Mouse (Mus musculus) Patski (cell line): Measurements from ENCODE around the gene Zfp148. TPM values are rescaled to one million over a fixed set of nuclear protein-coding genes. Genes with fewer than 3 reads are reported as not detected.
"Not testable (repeated sequence)": the region's sequence is repeated elsewhere in the genome, so short reads cannot be mapped to it uniquely, and the experiment has no call there.

Experiments
- ATAC-seq: fragments of 100-300 bp; one replicate; pipeline ENCODE4 v1.8.0; 2021
- CTCF ChIA-PET: fragments of 350-600 bp; sonication (Branson Sonifier 250); formaldehyde crosslinking; loops from one replicate; lab custom pipeline; 2022; ENCODE audit warnings: inconsistent platforms; lab: Charles Lee
- POLR2A ChIA-PET: fragments of 350-600 bp; sonication (Branson Sonifier 250); formaldehyde crosslinking; loops from one replicate; lab custom pipeline; 2022; ENCODE audit warnings: antibody characterized with exemption, inconsistent platforms; lab: Charles Lee
- DNase-seq: peaks from one replicate; pipeline ENCODE4 v3.0.0-alpha.2; 2011; ENCODE audit warnings: low read depth, low spot score
- H3K27me3 ChIP-seq: fragments of 371-371 bp; one replicate; pipeline ENCODE4 v1.5.1; 2021
- CTCF ChIP-seq: fragments of 100-300 bp; IDR thresholded peaks from one replicate; pipeline ENCODE4 v1.5.1; 2021
- in situ Hi-C: fragments of 300-500 bp; cut with MboI; formaldehyde crosslinking; loops from 3 replicates; pipeline ENCODE4 v1.11.1; 2018; ENCODE audit warnings: low pct_unique_long_range_greater_than_20kb, mixed read lengths
- polyA plus RNA-seq: library from polyadenylated mRNA; unstranded; gene quantifications from one replicate; pipeline ENCODE4 v1.2.3, GENCODE M21; 2021

Gene Zfp148
- polyA plus RNA-seq, 1 experiment from 2014 or later: 46.3 TPM

GRCm38 (mm10) chr16:33381614-33382245, 1.1 kb downstream of the Zfp148 start:
- DNase-seq (no peak), ATAC-seq (no peak)
- H3K27me3 ChIP-seq: no peaks in the 10 kb centered on the region
- ChIA-PET POLR2A (no interaction called here), CTCF (no interaction called here)
- in situ Hi-C loops: no loop called here
- TF ChIP-seq CTCF: no peak

- no peaks in the 10 kb centered on the region for H3K27me3 ChIP-seq
- ATAC-seq (no peak), DNase-seq (no peak)
- TF ChIP-seq CTCF: no peak
- in situ Hi-C loops: no loop called here
- ChIA-PET POLR2A (no interaction called here), CTCF (no interaction called here)
Measured at GRCm38 (mm10) chr16:33382341-33382740, 1.7 kb downstream of the Zfp148 start.

- TF ChIP-seq CTCF: no peak
- ChIA-PET POLR2A (interaction anchor here (0.6 kb wide), 1 partner anchor 19 kb away, joined by 3 read pairs; no protein-coding TSS in a partner anchor), CTCF (no interaction called here)
- ATAC-seq (no peak), DNase-seq (no peak)
- in situ Hi-C loops: no loop called here
- no peaks in the 10 kb centered on the region for H3K27me3 ChIP-seq
Measured at GRCm38 (mm10) chr16:33383584-33383983, 2.9 kb downstream of the Zfp148 start.

GRCm38 (mm10) chr16:33384057-33384456, 3.4 kb downstream of the Zfp148 start:
- POLR2A ChIA-PET: interaction anchor here (0.6 kb wide), 1 partner anchor 19 kb away, joined by 3 read pairs; no protein-coding TSS in a partner anchor
- not testable (repeated sequence) for ATAC-seq

GRCm38 (mm10) chr16:33387013-33387412, 6.4 kb downstream of the Zfp148 start:
- DNase-seq: no peak
- CTCF ChIA-PET: no interaction called here
- POLR2A ChIA-PET: no interaction called here

More at GRCm38 (mm10) chr16:33384057-33384456, 3.4 kb downstream of the Zfp148 start:
- DNase-seq, H3K27me3 ChIP-seq, CTCF ChIA-PET, in situ Hi-C loops: not testable (repeated sequence)

GRCm38 (mm10) chr16:33387420-33387819, 6.8 kb downstream of the Zfp148 start:
- TF ChIP-seq CTCF: no peak
- POLR2A ChIA-PET: no interaction called here
- no peak for DNase-seq
- no peaks in the 10 kb centered on the region for H3K27me3 ChIP-seq
- ATAC-seq: no peak
- in situ Hi-C loops: no loop called here
- CTCF ChIA-PET: no interaction called here

More at GRCm38 (mm10) chr16:33387013-33387412, 6.4 kb downstream of the Zfp148 start:
- in situ Hi-C loops: no loop called here
- no peak for ATAC-seq
- H3K27me3 ChIP-seq: no peaks in the 10 kb centered on the region
- TF ChIP-seq CTCF: no peak

- H3K27me3 ChIP-seq: no peaks in the 10 kb centered on the region
- TF ChIP-seq CTCF: no peak
- ChIA-PET POLR2A (interaction anchor here (0.6 to 0.7 kb wide), 2 partner anchors 25 to 320 kb away, joined by 3 read pairs; no protein-coding TSS in a partner anchor), CTCF (no interaction called here)
- in situ Hi-C loops: no loop called here
- ATAC-seq (peak; percentile 88), DNase-seq (no peak)
Measured at GRCm38 (mm10) chr16:33399913-33400782, 19.5 kb downstream of the Zfp148 start.

GRCm38 (mm10) chr16:33400943-33401342, 20.3 kb downstream of the Zfp148 start:
- ATAC-seq (no peak), DNase-seq (no peak)
- no peaks in the 10 kb centered on the region for H3K27me3 ChIP-seq
- in situ Hi-C loops: no loop called here
- no peak for TF ChIP-seq CTCF
- CTCF ChIA-PET: no interaction called here
- POLR2A ChIA-PET: interaction anchor here (0.7 kb wide), 1 partner anchor 18 kb away, joined by 4 read pairs; no protein-coding TSS in a partner anchor

GRCm38 (mm10) chr16:33403258-33403657, 22.6 kb downstream of the Zfp148 start:
- no peak for TF ChIP-seq CTCF
- no peak for DNase-seq
- ChIA-PET CTCF (interaction anchor here (1.4 kb wide), 1 partner anchor 12 kb away, joined by 4 read pairs; no protein-coding TSS in a partner anchor), POLR2A (no interaction called here)
- ATAC-seq: no peak
- H3K27me3 ChIP-seq: no peaks in the 10 kb centered on the region
- in situ Hi-C loops: no loop called here

GRCm38 (mm10) chr16:33404055-33404454, 23.4 kb downstream of the Zfp148 start:
- POLR2A ChIA-PET: no interaction called here
- ATAC-seq (no peak), DNase-seq (no peak)
- TF ChIP-seq CTCF: no peak
- in situ Hi-C loops: no loop called here
- no peaks in the 10 kb centered on the region for H3K27me3 ChIP-seq
- CTCF ChIA-PET: no interaction called here

GRCm38 (mm10) chr16:33405487-33405886, 24.9 kb downstream of the Zfp148 start:
- ChIA-PET CTCF (interaction anchor here (0.6 kb wide), 1 partner anchor 15 kb away, joined by 3 read pairs; no protein-coding TSS in a partner anchor), POLR2A (no interaction called here)
- no peak for DNase-seq
- in situ Hi-C loops: no loop called here
- no peak for ATAC-seq
- TF ChIP-seq CTCF: no peak
- H3K27me3 ChIP-seq: no peaks in the 10 kb centered on the region
